Mouse (Mus musculus) hindbrain, embryonic 13.5 days (tissue): ENCODE measurements at regions not wholly inside any gene's neighbourhood (a gene's known extent, or its start where the extent isn't known, plus 50 kb on each side); places are given as distances from the start of the nearest gene placed in this dataset.
A peak's percentile ranks its signal among the peaks of the same experiment; 100 is the strongest.

Experiments used
- ATAC-seq: fragments of 200-750 bp; cut with Nextera tagmentation; 2 replicates; pipeline ENCODE4 v1.8.0; 2017; ENCODE audit warnings: moderate TSS enrichment; ENCODE audit not compliant: low FRiP score
- H3K27ac ChIP-seq: fragments of 300-500 bp; sonication (generic); 2 replicates; pipeline ENCODE4 v1.5.1; 2015; ENCODE audit warnings: inconsistent platforms, mild to moderate bottlenecking, moderate library complexity
- H3K27me3 ChIP-seq: fragments of 300-500 bp; sonication (generic); 2 replicates; pipeline ENCODE4 v1.6.1; 2015; ENCODE audit warnings: mild to moderate bottlenecking, inconsistent platforms
- H3K36me3 ChIP-seq: fragments of 300-500 bp; sonication (generic); 2 replicates; pipeline ENCODE4 v1.6.1; 2015; ENCODE audit warnings: mild to moderate bottlenecking, inconsistent platforms
- H3K4me1 ChIP-seq: fragments of 300-500 bp; sonication (generic); replicated peaks from 2 replicates; pipeline ENCODE4 v1.6.1; 2015; ENCODE audit warnings: inconsistent platforms
- H3K4me2 ChIP-seq: fragments of 300-500 bp; sonication (generic); 2 replicates; pipeline ENCODE4 v1.6.1; 2015; ENCODE audit warnings: inconsistent platforms, mild to moderate bottlenecking, moderate library complexity
- H3K4me3 ChIP-seq: fragments of 300-500 bp; sonication (generic); 2 replicates; pipeline ENCODE4 v1.5.1; 2015; ENCODE audit warnings: mild to moderate bottlenecking, inconsistent platforms
- H3K9ac ChIP-seq: fragments of 300-500 bp; sonication (generic); 2 replicates; pipeline ENCODE4 v1.6.1; 2015; ENCODE audit warnings: mild to moderate bottlenecking, inconsistent platforms
- H3K9me3 ChIP-seq: fragments of 300-500 bp; sonication (generic); 2 replicates; pipeline ENCODE4 v1.6.1; 2016; ENCODE audit warnings: inconsistent platforms
- whole genome bisulfite sequencing: fragments of 180-500 bp; shearing (Covaris S2); methylation state at CpG from one replicate; pipeline ENCODE4 v1.1.7; 2015; 5-methylcytosine and 5-hydroxymethylcytosine counted together

- H3K9ac ChIP-seq: no peak overlapping the region
- no peak; the same call in 1 of the 2 replicates for ATAC-seq
- 0 out of 2 replicates have a peak, but pooled peaks cover 4% of the 10 kb centered on the region for H3K27me3 ChIP-seq
- H3K4me1 ChIP-seq: peaks cover 23% of the 10 kb centered on the region
- no peak overlapping the region for H3K4me2 ChIP-seq
- no peak overlapping the region for H3K4me3 ChIP-seq
- H3K36me3 ChIP-seq: no peaks in the 10 kb centered on the region
- 35% methylated on average over 5 of the region's 5 CpGs for WGBS
- peak overlapping the region; percentile 71 for H3K27ac ChIP-seq
- no peaks in the 10 kb centered on the region for H3K9me3 ChIP-seq
Measured at GRCm38 (mm10) chr12:106928389-106928788, 560.0 kb upstream of the 3110018I06Rik start.

- no peak overlapping the region for H3K9ac ChIP-seq
- no peaks in the 10 kb centered on the region for H3K9me3 ChIP-seq
- no peak for ATAC-seq
- no peak overlapping the region; the same call in 1 of the 2 replicates for H3K27ac ChIP-seq
- no peak overlapping the region for H3K4me2 ChIP-seq
- WGBS: 87% methylated on average over 13 of the region's 13 CpGs
- peaks cover 19% of the 10 kb centered on the region for H3K4me1 ChIP-seq
- H3K4me3 ChIP-seq: no peak overlapping the region
- no peaks in the 10 kb centered on the region for H3K36me3 ChIP-seq
- H3K27me3 ChIP-seq: 0 out of 2 replicates have a peak, but pooled peaks cover 4% of the 10 kb centered on the region
Measured at GRCm38 (mm10) chr12:106929161-106929560, 559.3 kb upstream of the 3110018I06Rik start.

GRCm38 (mm10) chr12:106931591-106931990 is 556.8 kb upstream of the 3110018I06Rik start:
- H3K4me2 ChIP-seq: no peak overlapping the region
- peaks cover 19% of the 10 kb centered on the region for H3K4me1 ChIP-seq
- ATAC-seq: no peak
- no peaks in the 10 kb centered on the region for H3K36me3 ChIP-seq
- 0 out of 2 replicates have a peak, but pooled peaks cover 4% of the 10 kb centered on the region for H3K27me3 ChIP-seq
- H3K4me3 ChIP-seq: no peak overlapping the region
- no peak overlapping the region for H3K9ac ChIP-seq
- H3K9me3 ChIP-seq: no peaks in the 10 kb centered on the region
- no peak overlapping the region for H3K27ac ChIP-seq
- 65% methylated on average over 3 of the region's 3 CpGs for WGBS

- H3K27me3 ChIP-seq: no peaks in the 10 kb centered on the region
- H3K9ac ChIP-seq: no peak overlapping the region
- no peak overlapping the region for H3K4me3 ChIP-seq
- H3K4me2 ChIP-seq: no peak overlapping the region
- no peaks in the 10 kb centered on the region for H3K9me3 ChIP-seq
- no peak overlapping the region for H3K27ac ChIP-seq
- H3K36me3 ChIP-seq: no peaks in the 10 kb centered on the region
- no peak for ATAC-seq
- WGBS: 82% methylated on average over 12 of the region's 12 CpGs
- H3K4me1 ChIP-seq: peaks cover 10% of the 10 kb centered on the region
Measured at GRCm38 (mm10) chr12:106939381-106939780, 549.1 kb upstream of the 3110018I06Rik start.

- H3K4me1 ChIP-seq: peaks cover 10% of the 10 kb centered on the region
- H3K9ac ChIP-seq: no peak overlapping the region
- WGBS: 22% methylated on average over 5 of the region's 5 CpGs
- no peaks in the 10 kb centered on the region for H3K36me3 ChIP-seq
- no peaks in the 10 kb centered on the region for H3K27me3 ChIP-seq
- H3K4me3 ChIP-seq: no peak overlapping the region
- H3K9me3 ChIP-seq: no peaks in the 10 kb centered on the region
- H3K4me2 ChIP-seq: no peak overlapping the region
- ATAC-seq: no peak
- H3K27ac ChIP-seq: no peak overlapping the region
Measured at GRCm38 (mm10) chr12:106943874-106944273, 544.6 kb upstream of the 3110018I06Rik start.

- peaks cover 47% of the 10 kb centered on the region for H3K4me1 ChIP-seq
- no peak overlapping the region for H3K4me3 ChIP-seq
- ATAC-seq: no peak
- H3K9ac ChIP-seq: no peak overlapping the region
- 56% methylated on average over 11 of the region's 11 CpGs for WGBS
- no peak overlapping the region for H3K4me2 ChIP-seq
- no peaks in the 10 kb centered on the region for H3K36me3 ChIP-seq
- H3K27me3 ChIP-seq: no peaks in the 10 kb centered on the region
- no peaks in the 10 kb centered on the region for H3K9me3 ChIP-seq
- no peak overlapping the region for H3K27ac ChIP-seq
Measured at GRCm38 (mm10) chr12:106952621-106953020, 535.8 kb upstream of the 3110018I06Rik start.

- H3K27ac ChIP-seq: peak overlapping the region; percentile 70
- no peaks in the 10 kb centered on the region for H3K27me3 ChIP-seq
- WGBS: 48% methylated on average over 12 of the region's 12 CpGs
- ATAC-seq: peak; percentile 77
- H3K4me2 ChIP-seq: no peak overlapping the region
- peaks cover 47% of the 10 kb centered on the region for H3K4me1 ChIP-seq
- H3K36me3 ChIP-seq: no peaks in the 10 kb centered on the region
- H3K9ac ChIP-seq: no peak overlapping the region
- no peaks in the 10 kb centered on the region for H3K9me3 ChIP-seq
- no peak overlapping the region for H3K4me3 ChIP-seq
Measured at GRCm38 (mm10) chr12:106955778-106956177, 532.7 kb upstream of the 3110018I06Rik start.

- peaks cover 42% of the 10 kb centered on the region for H3K4me1 ChIP-seq
- peak overlapping the region; percentile 81 for H3K27ac ChIP-seq
- H3K27me3 ChIP-seq: no peaks in the 10 kb centered on the region
- 75% methylated on average over 6 of the region's 6 CpGs for WGBS
- ATAC-seq: peak; percentile 55; the same call in 1 of the 2 replicates
- no peaks in the 10 kb centered on the region for H3K9me3 ChIP-seq
- H3K4me2 ChIP-seq: no peak overlapping the region
- no peaks in the 10 kb centered on the region for H3K36me3 ChIP-seq
- no peak overlapping the region for H3K9ac ChIP-seq
- H3K4me3 ChIP-seq: no peak overlapping the region
Measured at GRCm38 (mm10) chr12:106956266-106956665, 532.2 kb upstream of the 3110018I06Rik start.

- 44% methylated on average over 4 of the region's 4 CpGs for WGBS
- H3K9me3 ChIP-seq: 0 out of 2 replicates have a peak, but pooled peaks cover 5% of the 10 kb centered on the region
- H3K9ac ChIP-seq: no peak overlapping the region
- no peak overlapping the region for H3K27ac ChIP-seq
- no peak overlapping the region for H3K4me2 ChIP-seq
- H3K4me3 ChIP-seq: no peak overlapping the region
- ATAC-seq: no peak
- no peaks in the 10 kb centered on the region for H3K27me3 ChIP-seq
- no peaks in the 10 kb centered on the region for H3K36me3 ChIP-seq
- H3K4me1 ChIP-seq: peaks cover under 1% of the 10 kb centered on the region; the same call in 1 of the 2 replicates
Measured at GRCm38 (mm10) chr12:106961991-106962390, 526.4 kb upstream of the 3110018I06Rik start.

GRCm38 (mm10) chr12:106963762-106964161 is 524.7 kb upstream of the 3110018I06Rik start:
- Histone ChIP-seq H3K27me3 (no peaks in the 10 kb centered on the region), H3K27ac (no peak overlapping the region), H3K4me3 (no peak overlapping the region), H3K36me3 (no peaks in the 10 kb centered on the region), H3K4me1 (no peaks in the 10 kb centered on the region), H3K9ac (no peak overlapping the region), H3K9me3 (0 out of 2 replicates have a peak, but pooled peaks cover 5% of the 10 kb centered on the region), H3K4me2 (no peak overlapping the region)
- WGBS: 72% methylated on average over 5 of the region's 5 CpGs
- ATAC-seq: no peak

GRCm38 (mm10) chr12:106969873-106970272 is 518.6 kb upstream of the 3110018I06Rik start:
- H3K9me3 ChIP-seq: 0 out of 2 replicates have a peak, but pooled peaks cover 4% of the 10 kb centered on the region
- no peak for ATAC-seq
- no peak overlapping the region for H3K4me2 ChIP-seq
- H3K4me1 ChIP-seq: peaks cover 4% of the 10 kb centered on the region; the same call in 1 of the 2 replicates
- H3K27me3 ChIP-seq: no peaks in the 10 kb centered on the region
- H3K9ac ChIP-seq: no peak overlapping the region
- no peaks in the 10 kb centered on the region for H3K36me3 ChIP-seq
- 57% methylated on average over 5 of the region's 5 CpGs for WGBS
- no peak overlapping the region for H3K4me3 ChIP-seq
- H3K27ac ChIP-seq: no peak overlapping the region

- Histone ChIP-seq H3K4me1 (no peaks in the 10 kb centered on the region), H3K27ac (no peak overlapping the region), H3K9me3 (no peaks in the 10 kb centered on the region), H3K9ac (no peak overlapping the region), H3K36me3 (no peaks in the 10 kb centered on the region), H3K4me2 (no peak overlapping the region), H3K27me3 (no peaks in the 10 kb centered on the region), H3K4me3 (no peak overlapping the region)
- no peak for ATAC-seq
- 80% methylated on average over 3 of the region's 3 CpGs for WGBS
Measured at GRCm38 (mm10) chr12:106992421-106992820, 496.0 kb upstream of the 3110018I06Rik start.

- H3K9ac ChIP-seq: no peak overlapping the region
- H3K4me3 ChIP-seq: no peak overlapping the region
- no peaks in the 10 kb centered on the region for H3K27me3 ChIP-seq
- 75% methylated on average over 4 of the region's 4 CpGs for WGBS
- no peak overlapping the region for H3K4me2 ChIP-seq
- ATAC-seq: no peak
- H3K9me3 ChIP-seq: no peaks in the 10 kb centered on the region
- H3K27ac ChIP-seq: no peak overlapping the region
- 0 out of 2 replicates have a peak, but pooled peaks cover 2% of the 10 kb centered on the region for H3K4me1 ChIP-seq
- H3K36me3 ChIP-seq: no peaks in the 10 kb centered on the region
Measured at GRCm38 (mm10) chr12:106993011-106993410, 495.4 kb upstream of the 3110018I06Rik start.
